Mouse (Mus musculus) heart, postnatal 14 days (tissue): ENCODE measurements around the gene Abcc6. TPM values are rescaled to one million over a fixed set of nuclear protein-coding genes. Genes with fewer than 3 reads are reported as not detected.

Source experiments
- DNase-seq, 2 experiments: peaks; one replicate each; pipeline ENCODE4 v3.0.0; 2021 to 2022
- intact Hi-C: fragments of 180-260 bp; cut with DNase I; formaldehyde crosslinking; loops from one replicate; pipeline ENCODE4 v1.15.1; 2025
- long read RNA-seq, 2 experiments: library from polyadenylated mRNA; stranded (forward); transcript quantifications; one replicate each; pipeline ENCODE4 v2.0.0; 2021
- total RNA-seq, 2 experiments: library from RNA; stranded (reverse); gene quantifications; 2 replicates each; pipeline ENCODE4 v1.2.3; 2021

Gene Abcc6
- under 1 TPM; 0.05 TPM for total RNA-seq
- long read RNA-seq, experiment 1 = 0 reads
- long read RNA-seq, experiment 2 = 0 reads

GRCm38 (mm10) chr7:46030145-46030488 is at the start of gene Abcc6:
TSS of gene Abcc6 (minus strand) at chr7:46030302.
- no peak for DNase-seq

DNA sequence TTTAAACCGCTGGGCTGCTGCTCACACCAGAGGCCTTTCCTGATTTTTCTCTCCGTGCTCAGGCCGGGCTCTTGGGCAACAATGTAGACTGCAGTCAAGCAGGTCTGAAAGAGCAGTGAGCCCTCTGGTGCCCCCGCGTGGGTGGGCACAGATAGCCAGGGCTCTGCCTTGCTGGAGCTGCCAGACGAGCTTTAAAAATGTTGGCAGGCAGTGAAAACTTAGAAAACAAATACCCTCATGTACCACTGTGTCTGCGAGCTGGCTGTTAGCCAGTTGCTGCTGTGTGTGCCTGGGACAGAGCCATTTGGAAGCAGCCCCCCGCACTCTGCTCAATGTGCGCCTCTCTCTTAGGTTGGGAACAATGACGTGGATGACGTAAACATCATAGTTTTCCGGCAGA is 47.6 kb upstream of the Abcc6 start:
- no peak for DNase-seq
- intact Hi-C loops = no loop called here

More at GRCm38 (mm10) chr7:46030145-46030488, at the start of gene Abcc6:
- intact Hi-C loops = no loop called here

DNA sequence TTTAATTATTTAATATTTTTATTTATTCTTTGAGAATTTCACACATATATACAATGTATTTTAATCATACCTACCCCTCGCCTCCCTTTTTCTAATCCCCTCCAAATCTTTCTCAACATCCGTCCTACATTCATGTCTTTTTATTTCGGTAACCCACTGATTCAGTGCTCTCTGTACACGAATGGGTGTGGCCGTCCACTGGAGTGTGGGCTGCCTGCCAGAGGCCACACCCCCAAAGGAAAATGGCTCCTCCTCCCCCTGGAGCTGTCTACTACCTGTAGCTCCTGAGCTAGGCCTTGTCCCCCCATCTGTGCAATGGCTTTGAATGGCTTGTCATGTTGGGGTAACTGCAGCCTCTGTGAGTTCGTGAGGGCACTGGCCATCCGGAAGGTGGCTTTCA is 46.7 kb upstream of the Abcc6 start:
- intact Hi-C loops = no loop called here
- DNase-seq = no peak

DNA sequence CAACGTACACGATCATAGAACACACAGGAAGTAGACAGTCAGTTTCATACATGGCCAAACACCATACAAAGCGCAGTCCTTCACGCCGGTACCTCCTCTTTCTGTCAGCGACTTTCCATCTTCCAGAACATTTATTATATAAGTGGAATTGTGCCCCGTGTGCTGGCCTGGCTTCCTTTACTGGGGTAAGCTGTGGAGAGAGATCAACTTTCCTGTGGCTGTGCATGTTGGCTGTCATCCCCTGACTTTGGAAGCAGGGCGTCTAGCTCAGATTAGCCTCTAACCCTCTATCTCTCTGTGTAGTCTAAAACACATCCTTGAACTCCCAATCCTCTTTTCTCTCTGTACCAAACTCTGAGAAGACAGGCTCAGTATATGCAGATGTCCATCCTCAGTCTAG is 38.7 kb upstream of the Abcc6 start:
- no peak for DNase-seq
- intact Hi-C loops = no loop called here

- no peak for DNase-seq
- intact Hi-C loops = no loop called here
Measured at GRCm38 (mm10) chr7:46063296-46063695, 33.2 kb upstream of the Abcc6 start.

- no peak for DNase-seq
- intact Hi-C loops = no loop called here
Measured at GRCm38 (mm10) chr7:46061614-46062013, 31.5 kb upstream of the Abcc6 start.

- no peak for DNase-seq
- intact Hi-C loops = no loop called here
Measured at GRCm38 (mm10) chr7:46060688-46061087, 30.6 kb upstream of the Abcc6 start.

GRCm38 (mm10) chr7:46058882-46059281 is 28.8 kb upstream of the Abcc6 start:
- DNase-seq = no peak
- intact Hi-C loops = no loop called here

GRCm38 (mm10) chr7:46053566-46053965 is 23.5 kb upstream of the Abcc6 start:
- intact Hi-C loops = no loop called here
- DNase-seq = no peak

DNA sequence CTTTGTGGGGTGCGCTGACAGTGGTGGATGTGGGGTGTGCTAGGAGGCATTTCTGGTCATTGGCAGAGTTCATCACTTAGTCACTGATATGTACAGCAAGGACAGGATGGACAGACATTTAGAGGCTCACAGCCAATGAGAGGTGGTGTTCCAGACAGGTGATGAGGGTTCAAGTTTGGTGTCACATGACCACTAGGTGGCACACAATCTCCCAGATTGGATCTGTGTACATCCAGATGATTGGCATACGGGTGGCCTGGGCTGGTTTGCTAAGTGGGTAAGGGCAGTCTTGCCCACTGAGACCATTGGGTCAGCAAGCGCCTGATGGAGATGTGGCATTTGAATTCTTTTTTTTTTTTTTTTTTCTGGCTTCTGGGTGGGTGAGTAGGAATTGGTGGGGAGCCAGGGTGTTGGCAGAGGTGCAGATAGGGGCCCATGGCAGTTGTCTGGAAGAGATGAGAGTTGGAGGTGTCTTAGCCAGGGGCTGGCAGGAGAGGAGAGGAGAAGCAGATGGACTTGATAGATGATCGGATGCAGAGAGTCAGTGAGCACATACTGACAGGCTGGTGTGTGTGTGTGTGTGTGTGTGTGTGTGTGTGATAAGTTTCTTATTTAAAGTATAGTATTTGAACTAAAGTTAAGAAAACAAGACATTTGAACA is 22.2 kb upstream of the Abcc6 start:
- intact Hi-C loops = no loop called here

DNA sequence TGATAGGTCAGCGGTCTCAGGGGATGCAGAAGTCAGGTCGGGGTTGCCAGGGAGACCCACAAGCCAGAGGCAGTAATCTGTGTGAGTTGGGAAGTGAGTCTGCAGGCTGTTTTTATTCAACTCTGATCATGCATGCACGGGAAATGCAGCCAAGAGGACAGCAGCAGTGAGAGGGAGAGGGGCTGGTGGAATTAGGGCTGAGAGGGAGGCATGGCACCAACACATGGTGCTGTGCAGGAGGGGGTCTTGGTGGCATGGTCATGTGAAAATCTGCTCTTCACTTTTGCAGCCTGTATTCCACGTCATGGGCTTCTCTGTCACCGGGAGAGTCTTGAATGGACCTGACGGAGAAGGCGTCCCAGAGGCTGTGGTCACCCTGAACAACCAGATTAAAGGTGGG is 19.9 kb upstream of the Abcc6 start:
- intact Hi-C loops = no loop called here
- no peak for DNase-seq

More for the DNA sequence above, 22.2 kb upstream of the Abcc6 start:
- DNase-seq = no peak

- DNase-seq = no peak
- intact Hi-C loops = no loop called here
Measured at GRCm38 (mm10) chr7:46047873-46048562, 17.9 kb upstream of the Abcc6 start.

DNA sequence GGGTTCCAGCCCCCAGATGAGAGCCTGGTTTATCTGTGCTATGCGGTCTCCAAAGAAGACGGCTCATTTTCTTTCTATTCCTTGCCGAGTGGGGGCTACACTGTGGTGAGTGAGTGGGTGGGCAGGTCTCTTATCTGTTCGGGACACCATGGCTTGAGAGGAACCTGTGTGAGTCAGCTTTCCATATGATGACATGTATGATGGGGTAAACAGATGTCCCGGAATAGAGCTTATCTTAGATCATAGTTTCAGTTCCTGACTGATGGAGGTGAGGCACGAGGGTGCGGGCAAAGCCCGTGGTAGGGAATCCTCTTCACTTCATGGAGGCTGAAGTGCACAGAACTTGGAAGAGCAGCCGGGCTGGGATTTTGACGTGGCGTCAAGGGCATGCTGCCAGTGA is 15.8 kb upstream of the Abcc6 start:
- DNase-seq = no peak
- intact Hi-C loops = no loop called here

GRCm38 (mm10) chr7:46044106-46044505 is 14.0 kb upstream of the Abcc6 start:
- DNase-seq = no peak
- intact Hi-C loops = no loop called here

GRCm38 (mm10) chr7:46039873-46040272 is 9.8 kb upstream of the Abcc6 start:
- intact Hi-C loops = no loop called here
- no peak for DNase-seq

DNA sequence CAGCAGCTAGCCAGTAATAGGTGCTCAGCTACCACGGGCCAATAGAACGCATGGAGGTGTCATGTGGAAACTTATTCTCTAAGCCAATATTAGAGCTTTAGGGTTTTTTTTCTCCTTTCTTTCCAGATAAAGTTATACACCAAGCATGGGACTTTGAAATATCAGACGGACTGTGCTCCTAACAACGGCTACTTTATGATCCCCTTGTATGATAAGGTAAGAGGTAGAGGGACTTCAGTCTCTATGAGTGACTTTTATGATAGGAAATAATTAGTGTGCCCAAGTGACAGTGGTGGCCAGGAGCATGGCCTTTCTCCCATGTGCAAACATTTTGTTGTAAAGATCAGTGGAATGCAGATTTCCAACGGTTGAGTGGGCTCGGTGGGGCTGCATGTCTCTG is 7.3 kb upstream of the Abcc6 start:
- intact Hi-C loops = no loop called here
- DNase-seq = no peak

- no peak for DNase-seq
- intact Hi-C loops = no loop called here
Measured at GRCm38 (mm10) chr7:46035468-46035867, 5.4 kb upstream of the Abcc6 start.

GRCm38 (mm10) chr7:46034991-46035390 is 4.9 kb upstream of the Abcc6 start:
- intact Hi-C loops = no loop called here
- DNase-seq = no peak

GRCm38 (mm10) chr7:46033870-46034337 is 3.8 kb upstream of the Abcc6 start:
- intact Hi-C loops = no loop called here
- no peak for DNase-seq

DNA sequence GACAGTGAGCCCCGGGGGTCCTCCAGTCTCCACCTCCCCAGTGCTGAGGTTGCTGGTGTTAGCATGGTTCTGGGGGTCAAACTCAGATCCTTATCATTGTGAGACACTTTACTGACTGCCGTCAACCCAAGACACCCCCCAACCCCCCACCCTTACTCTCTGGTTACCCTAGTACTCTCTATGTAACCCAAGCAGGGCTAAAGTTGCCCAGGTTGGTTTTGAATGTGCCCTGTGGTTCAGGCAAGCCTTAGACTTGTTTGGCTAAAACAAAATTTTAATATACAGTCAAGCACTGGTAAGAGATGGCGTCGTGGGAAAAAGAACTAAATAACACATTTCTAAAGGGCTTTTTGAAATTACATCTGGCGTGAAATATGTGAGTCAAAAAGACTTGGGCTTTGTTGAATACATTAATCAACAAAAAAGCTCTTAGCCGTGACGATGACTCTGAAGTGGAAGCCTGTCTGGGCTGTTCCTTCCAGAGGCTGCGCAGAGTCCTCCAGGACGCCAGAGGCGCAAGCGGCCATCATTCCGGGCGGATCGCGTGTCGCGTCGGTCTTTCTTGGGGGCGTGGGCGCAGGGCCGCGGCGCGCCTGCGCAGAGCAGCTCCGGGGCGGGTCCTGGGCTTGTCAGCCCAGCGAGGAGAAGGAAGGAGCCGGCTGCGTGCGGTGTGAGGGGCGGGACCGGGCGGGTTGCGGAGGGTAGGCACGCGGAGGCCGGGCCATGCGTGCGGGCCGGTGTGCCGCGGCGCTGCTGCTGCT is 3.2 kb upstream of the Abcc6 start, which contains the start of gene Nomo1:
Nomo1 (plus strand) TSS at position 590 of the 761 bp plus-strand sequence.
- intact Hi-C loops = no loop called here
- DNase-seq = peak; percentile 98 to 99

DNA sequence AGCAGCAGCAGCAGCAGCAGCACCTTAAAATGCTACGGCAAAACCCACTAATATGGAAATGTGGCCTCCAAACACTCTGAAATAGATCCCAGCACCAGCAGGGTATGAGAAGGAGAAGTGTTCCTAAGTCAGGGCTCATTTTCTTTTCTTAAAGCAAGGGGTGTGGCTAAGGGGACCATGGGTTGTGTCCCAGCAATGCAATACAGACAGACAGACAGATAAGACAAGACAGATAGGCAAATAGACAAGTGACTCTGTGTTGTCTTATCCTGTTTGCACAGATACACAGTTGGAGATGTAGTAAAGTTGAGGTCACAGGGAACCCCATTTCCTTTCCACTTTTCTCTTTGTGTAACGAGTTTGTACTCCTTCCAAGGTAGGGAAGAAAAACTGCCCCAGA is 973 bp upstream of the Abcc6 start:
- intact Hi-C loops = no loop called here
- DNase-seq = no peak
